Mouse (Mus musculus) mature B cell (primary cell): ENCODE measurements around the gene St6galnac3.

Experiments used
- in situ Hi-C: fragments of 300-500 bp; cut with MboI; formaldehyde crosslinking; loops from 2 replicates; pipeline ENCODE4 v1.14.3; 2019

Gene St6galnac3

GRCm38 (mm10) chr3:153516848-153517247 lies 208.1 kb downstream of the St6galnac3 start:
- in situ Hi-C loops, result no loop called here

- in situ Hi-C loops, result no loop called here
Observed at GRCm38 (mm10) chr3:153513501-153514060, 211.4 kb downstream of the St6galnac3 start.

GRCm38 (mm10) chr3:153512545-153512944 lies 212.4 kb downstream of the St6galnac3 start:
- in situ Hi-C loops, result no loop called here

- in situ Hi-C loops, result no loop called here
Observed at GRCm38 (mm10) chr3:153511151-153511580, 213.8 kb downstream of the St6galnac3 start.

GRCm38 (mm10) chr3:153510048-153510630 lies 214.8 kb downstream of the St6galnac3 start:
- in situ Hi-C loops, result no loop called here

- in situ Hi-C loops, result no loop called here
Observed at GRCm38 (mm10) chr3:153509643-153510042, 215.3 kb downstream of the St6galnac3 start.

- in situ Hi-C loops, result no loop called here
Observed at GRCm38 (mm10) chr3:153509029-153509428, 215.9 kb downstream of the St6galnac3 start.

- in situ Hi-C loops, result no loop called here
Observed at GRCm38 (mm10) chr3:153508592-153508991, 216.4 kb downstream of the St6galnac3 start.

- in situ Hi-C loops, result no loop called here
Observed at GRCm38 (mm10) chr3:153507599-153507998, 217.4 kb downstream of the St6galnac3 start.

GRCm38 (mm10) chr3:153502488-153502887 lies 222.5 kb downstream of the St6galnac3 start:
- in situ Hi-C loops, result no loop called here

GRCm38 (mm10) chr3:153501333-153501877 lies 223.6 kb downstream of the St6galnac3 start:
- in situ Hi-C loops, result no loop called here

GRCm38 (mm10) chr3:153492986-153493385 lies 232.0 kb downstream of the St6galnac3 start:
- in situ Hi-C loops, result no loop called here

GRCm38 (mm10) chr3:153489718-153490117 lies 235.3 kb downstream of the St6galnac3 start:
- in situ Hi-C loops, result no loop called here

- in situ Hi-C loops, result no loop called here
Observed at GRCm38 (mm10) chr3:153488931-153489330, 236.0 kb downstream of the St6galnac3 start.

GRCm38 (mm10) chr3:153485176-153485575 lies 239.8 kb downstream of the St6galnac3 start:
- in situ Hi-C loops, result no loop called here

- in situ Hi-C loops, result no loop called here
Observed at GRCm38 (mm10) chr3:153484701-153485100, 240.3 kb downstream of the St6galnac3 start.

GRCm38 (mm10) chr3:153483691-153484090 lies 241.3 kb downstream of the St6galnac3 start:
- in situ Hi-C loops, result no loop called here

- in situ Hi-C loops, result no loop called here
Observed at GRCm38 (mm10) chr3:153482098-153482497, 242.9 kb downstream of the St6galnac3 start.

- in situ Hi-C loops, result no loop called here
Observed at GRCm38 (mm10) chr3:153481012-153481411, 244.0 kb downstream of the St6galnac3 start.

- in situ Hi-C loops, result no loop called here
Observed at GRCm38 (mm10) chr3:153480636-153481006, 244.4 kb downstream of the St6galnac3 start.

- in situ Hi-C loops, result no loop called here
Observed at GRCm38 (mm10) chr3:153480005-153480635, 244.9 kb downstream of the St6galnac3 start.

GRCm38 (mm10) chr3:153475919-153476318 lies 249.1 kb downstream of the St6galnac3 start:
- in situ Hi-C loops, result no loop called here

GRCm38 (mm10) chr3:153475461-153475860 lies 249.5 kb downstream of the St6galnac3 start:
- in situ Hi-C loops, result no loop called here
